Mouse (Mus musculus) olfactory bulb, adult 2 months (tissue): ENCODE results near the gene Gm21541. TPM values are rescaled to one million over a fixed set of nuclear protein-coding genes. Genes with fewer than 3 reads are reported as not detected.
"Not testable (repeated sequence)": the region's sequence is repeated elsewhere in the genome, so short reads cannot be mapped to it uniquely, and the experiment has no call there.

Experiments used
- H3K27ac ChIP-seq: fragments of 200-500 bp; 2 replicates; pipeline ENCODE4 v1.5.1; 2012; ENCODE audit warnings: low read depth, low read length; ENCODE audit not compliant: insufficient read depth
- H3K4me1 ChIP-seq: fragments of 200-500 bp; 2 replicates; pipeline ENCODE4 v1.6.1; 2012; ENCODE audit warnings: low read length; ENCODE audit not compliant: control insufficient read depth, insufficient read depth
- H3K4me3 ChIP-seq: fragments of 200-500 bp; 2 replicates; pipeline ENCODE4 v1.5.1; 2012; ENCODE audit warnings: mild to moderate bottlenecking, low read depth, low read length, moderate library complexity; ENCODE audit not compliant: insufficient read depth
- WGBS: fragments of 180-500 bp; shearing (Covaris S2); methylation state at CpG from one replicate; pipeline ENCODE4 v1.1.7; 2018; 5-methylcytosine and 5-hydroxymethylcytosine counted together
- polyA plus RNA-seq: library from polyadenylated mRNA; stranded (reverse); fragments of >200 nt; gene quantifications from 2 replicates; pipeline ENCODE4 v1.2.4, GENCODE M21; 2012; ENCODE audit warnings: low replicate concordance; ENCODE audit not compliant: missing spikeins, insufficient read depth, insufficient read length

The Gm21541 gene
- polyA plus RNA-seq: not detected in 2 replicates

- not testable (repeated sequence) for H3K4me3 ChIP-seq, H3K27ac ChIP-seq, H3K4me1 ChIP-seq
- no CpG with 5 or more reads among the region's 5 CpGs for WGBS
These were observed at the start of gene Gm21541 for GRCm38 (mm10) chr4:41903310-41903709. Gm21541 (plus strand) TSS chr4:41903610.

- H3K4me1 ChIP-seq, H3K4me3 ChIP-seq, H3K27ac ChIP-seq: not testable (repeated sequence)
- no CpG with 5 or more reads among the region's 8 CpGs for WGBS
These were observed 37.9 kb downstream of the Gm21541 start, which contains the start of gene Gm20878 for GRCm38 (mm10) chr4:41941272-41941671. Gm20878 (plus strand) TSS chr4:41941572.

Other genes starting within 250 kb of the Gm21541 start
- not detected in 2 replicates for gene Cntfr, start 206.5 kb upstream of the Gm21541 start, polyA plus RNA-seq
- not detected in 2 replicates for gene Il11ra1, start 203.6 kb upstream of the Gm21541 start, polyA plus RNA-seq
- not detected in 2 replicates for gene Rpp25l, start 190.1 kb upstream of the Gm21541 start, polyA plus RNA-seq
- not detected in 2 replicates for gene Dctn3, start 180.4 kb upstream of the Gm21541 start, polyA plus RNA-seq
- not detected in 2 replicates for gene Arid3c, start 172.5 kb upstream of the Gm21541 start, polyA plus RNA-seq
- gene Galt, start 148.4 kb upstream of the Gm21541 start, polyA plus RNA-seq: not detected in 2 replicates
- gene Sigmar1, start 147.5 kb upstream of the Gm21541 start, polyA plus RNA-seq: not detected in 2 replicates
- not detected in 2 replicates for gene Ccl27a, start 129.4 kb upstream of the Gm21541 start, polyA plus RNA-seq
- gene Gm20878, start 38.0 kb downstream of the Gm21541 start, polyA plus RNA-seq: not detected in 2 replicates
- gene Fam205a4, start 62.4 kb downstream of the Gm21541 start, polyA plus RNA-seq: not detected in 2 replicates
- gene Gm21093, start 131.1 kb downstream of the Gm21541 start, polyA plus RNA-seq: not detected in 2 replicates
- not detected in 2 replicates for gene Gm3893, start 187.6 kb downstream of the Gm21541 start, polyA plus RNA-seq
- not detected in 2 replicates for gene Gm13304, start 211.2 kb downstream of the Gm21541 start, polyA plus RNA-seq
- not detected in 2 replicates for gene Gm13306, start 249.8 kb downstream of the Gm21541 start, polyA plus RNA-seq